Mouse (Mus musculus): ENCODE results near the gene Wdr25.

GRCm38 (mm10) chr12:108972234-108972633 is 78.8 kb downstream of the Wdr25 start:
- TF ChIP-seq TAL1 (IDR thresholded peaks at IDR 0.05; ENCODE audit: low read length) (no peak), GATA1 (IDR thresholded peaks at IDR 0.05; ENCODE audit: low read length) (no peak)

Data from erythroblast, embryonic 14.5 days (primary cell).